Mouse (Mus musculus): ENCODE results near the gene Pdcd6ip.
"Not testable (repeated sequence)": the region's sequence is repeated elsewhere in the genome, so short reads cannot be mapped to it uniquely, and the experiment has no call there.

The Pdcd6ip gene

DNA sequence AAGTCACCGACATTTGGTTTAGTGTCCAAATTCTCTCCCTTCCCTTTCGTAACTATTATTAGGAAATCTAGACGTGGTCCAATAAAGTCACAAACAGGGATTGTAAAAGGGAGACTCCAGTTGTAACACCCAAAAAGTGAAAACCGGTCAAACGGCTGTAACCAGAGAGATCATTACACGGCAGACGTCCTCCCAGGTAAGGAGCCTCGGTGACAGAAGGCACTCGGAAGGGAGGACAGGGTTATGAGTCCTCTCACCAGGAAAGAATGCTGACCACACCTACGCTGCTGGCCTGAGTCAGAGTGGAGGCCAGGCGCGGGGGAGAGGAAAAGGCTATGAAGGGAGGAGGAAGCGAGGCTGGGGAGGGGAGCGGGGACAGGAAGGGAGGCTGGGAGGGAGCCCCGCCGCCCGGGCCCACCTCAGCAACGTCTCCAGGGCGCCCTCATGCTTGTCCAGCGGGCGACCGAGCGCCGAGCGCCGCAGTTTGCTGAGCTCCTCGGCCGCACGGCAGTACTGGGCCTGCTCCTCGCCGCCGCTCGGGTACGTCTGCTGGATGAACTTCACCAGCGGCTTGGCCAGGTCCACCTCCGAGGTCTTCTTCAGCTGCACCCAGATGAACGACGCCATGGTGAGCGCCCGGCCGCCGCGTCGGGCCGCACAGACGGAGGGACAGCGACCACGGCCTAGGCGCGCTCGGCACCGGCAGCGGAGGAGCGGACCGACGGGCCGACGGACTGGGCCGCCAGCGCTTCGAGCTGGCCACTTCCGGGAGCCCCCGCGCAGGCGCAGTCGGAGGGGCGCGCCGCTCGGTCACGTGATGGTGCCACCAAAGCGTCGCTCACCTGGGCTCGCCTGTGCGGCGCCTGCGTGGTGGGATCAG is at the start of gene Pdcd6ip:
Gene Pdcd6ip, minus strand, starts transcription at position 779 of the 880 bp plus-strand sequence.
- DNase-seq (ENCODE audit: extremely low spot score, low spot score), result peak; percentile 93

DNA sequence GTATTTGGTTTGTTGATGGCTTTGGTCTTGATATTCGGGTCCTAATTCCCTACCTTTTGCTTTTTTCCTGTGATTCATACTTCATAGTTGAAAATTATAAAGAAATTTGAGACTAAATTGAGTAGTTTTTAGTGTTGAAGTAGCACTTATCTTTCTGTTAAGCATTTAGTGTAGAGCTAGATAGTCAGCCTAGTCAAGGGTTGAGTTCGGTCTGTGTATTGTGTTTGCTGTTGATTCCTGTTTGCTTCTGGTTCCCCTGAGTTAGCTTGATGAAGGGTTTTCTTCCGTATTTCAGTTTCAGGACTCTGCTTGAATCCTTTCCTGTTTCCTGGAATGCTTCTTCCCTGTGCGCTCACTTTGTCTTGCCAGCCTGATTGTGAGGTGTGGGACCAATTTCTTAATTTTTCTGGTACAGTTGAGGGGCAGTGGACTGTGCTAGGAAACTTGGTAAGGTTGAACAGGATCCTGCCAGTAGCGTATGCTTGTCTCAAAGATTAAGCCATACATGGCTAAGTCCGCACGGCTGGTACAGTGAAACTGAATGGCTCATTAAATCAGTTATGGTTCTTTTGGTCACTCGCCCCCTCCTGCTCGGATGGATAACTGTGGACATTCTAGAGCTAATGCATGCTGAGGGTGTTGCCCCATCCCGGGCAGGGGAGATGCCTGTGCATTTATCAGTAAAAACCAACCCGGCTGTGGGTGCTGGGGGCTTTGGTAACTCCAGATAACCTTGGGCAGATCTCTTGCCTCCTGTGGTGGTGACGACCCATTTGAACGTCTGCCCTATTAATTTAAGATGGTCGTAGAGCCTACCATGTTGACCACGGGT is 48.0 kb upstream of the Pdcd6ip start:
- DNase-seq (ENCODE audit: extremely low spot score, low spot score), result no peak

DNA sequence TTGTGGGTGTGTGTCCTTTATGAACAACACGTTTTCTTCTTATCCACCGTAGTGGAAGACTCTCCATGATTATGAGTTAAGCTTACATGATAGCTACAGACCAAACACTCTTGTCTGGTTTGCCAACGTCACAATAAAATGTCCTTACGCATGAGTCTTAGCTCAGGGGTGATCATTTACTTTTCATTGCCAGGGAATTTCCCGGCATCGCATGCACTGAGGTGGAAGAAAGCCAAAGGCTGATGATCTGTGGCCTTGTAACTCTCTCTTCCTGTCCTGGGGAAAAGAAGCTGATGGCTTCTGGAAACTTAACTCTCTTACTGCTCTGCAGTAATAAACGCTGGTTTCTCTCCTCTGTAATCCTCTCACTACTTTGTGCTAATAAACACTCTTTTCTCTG is 41.3 kb upstream of the Pdcd6ip start:
- no peak for DNase-seq (ENCODE audit: extremely low spot score, low spot score)

GRCm38 (mm10) chr9:113743291-113743690 is 35.2 kb upstream of the Pdcd6ip start:
- DNase-seq (ENCODE audit: extremely low spot score, low spot score), result no peak

DNA sequence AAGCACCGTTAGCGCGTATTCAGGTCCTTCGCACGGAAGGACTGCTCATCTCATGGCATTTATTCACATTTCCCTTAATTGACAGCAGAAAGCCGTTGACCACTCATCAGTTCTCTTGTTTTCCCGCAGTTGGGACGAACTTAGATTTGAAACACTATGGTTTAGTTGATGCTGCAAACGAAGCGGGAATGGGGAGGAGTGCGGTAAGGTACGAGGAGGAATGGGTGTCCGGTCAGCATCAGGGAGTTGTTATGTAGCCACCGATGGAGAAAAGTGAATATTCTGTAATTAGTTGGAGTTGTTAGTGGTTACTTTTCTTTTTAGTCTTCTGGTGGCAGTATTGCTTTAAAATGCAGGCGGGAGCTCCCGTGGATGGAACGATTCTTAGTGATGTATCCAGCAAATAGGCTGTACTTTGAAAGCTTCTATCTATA is 34.3 kb upstream of the Pdcd6ip start:
- DNase-seq (ENCODE audit: extremely low spot score, low spot score), result peak; percentile 27

GRCm38 (mm10) chr9:113741637-113742137 is 33.6 kb upstream of the Pdcd6ip start:
- no peak for DNase-seq (ENCODE audit: extremely low spot score, low spot score)

GRCm38 (mm10) chr9:113741108-113741636 is 33.1 kb upstream of the Pdcd6ip start, which contains the start of gene Clasp2:
Gene Clasp2, plus strand, starts transcription at chr9:113741473.
- DNase-seq (ENCODE audit: extremely low spot score, low spot score), result peak; percentile 80

GRCm38 (mm10) chr9:113738941-113739340 is 30.9 kb upstream of the Pdcd6ip start:
- DNase-seq (ENCODE audit: extremely low spot score, low spot score), result no peak

- DNase-seq (ENCODE audit: extremely low spot score, low spot score), result no peak
Observed at GRCm38 (mm10) chr9:113738021-113738420, 30.0 kb upstream of the Pdcd6ip start.

DNA sequence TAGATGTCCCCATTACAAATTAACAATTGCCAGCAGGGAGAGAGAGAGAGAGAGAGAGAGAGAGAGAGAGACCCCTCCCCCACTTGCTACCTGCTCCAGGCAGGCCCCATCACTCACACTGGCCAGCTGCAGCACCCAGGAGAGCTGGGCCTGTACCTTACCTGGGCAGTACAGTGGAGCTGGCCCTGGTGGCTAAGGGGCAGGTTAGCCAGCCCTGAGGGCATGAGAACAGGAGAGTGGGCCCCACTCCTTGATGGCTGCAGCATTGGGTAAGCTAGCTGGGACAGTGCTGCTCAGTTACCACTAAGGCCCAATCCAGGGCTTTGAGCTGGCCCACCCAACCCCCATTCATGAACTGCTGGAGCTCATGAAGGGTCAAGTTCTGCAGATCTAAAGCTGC is 27.9 kb upstream of the Pdcd6ip start:
- no peak for DNase-seq (ENCODE audit: extremely low spot score, low spot score)

DNA sequence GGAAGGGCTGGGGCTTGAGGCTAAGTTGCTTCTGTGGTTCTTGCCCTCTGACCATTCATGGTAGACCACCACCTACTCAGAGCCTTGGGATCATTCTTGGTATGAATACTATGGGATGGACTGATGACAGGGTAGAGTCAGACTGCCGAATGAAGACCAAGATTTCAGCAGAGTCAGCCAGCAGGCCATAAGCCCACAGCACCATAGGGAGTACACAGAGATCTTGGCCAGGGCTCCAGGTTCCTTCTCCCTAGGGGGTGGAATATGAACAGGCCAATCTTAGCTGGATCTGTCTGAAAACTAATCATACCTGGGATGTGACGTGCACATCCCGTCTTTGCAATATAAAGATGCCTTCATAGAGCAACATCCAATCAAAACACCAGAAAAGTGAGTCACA is 23.5 kb upstream of the Pdcd6ip start:
- no peak for DNase-seq (ENCODE audit: extremely low spot score, low spot score)

- DNase-seq (ENCODE audit: extremely low spot score, low spot score), result no peak
Observed at GRCm38 (mm10) chr9:113726991-113727680, 19.1 kb upstream of the Pdcd6ip start.

DNA sequence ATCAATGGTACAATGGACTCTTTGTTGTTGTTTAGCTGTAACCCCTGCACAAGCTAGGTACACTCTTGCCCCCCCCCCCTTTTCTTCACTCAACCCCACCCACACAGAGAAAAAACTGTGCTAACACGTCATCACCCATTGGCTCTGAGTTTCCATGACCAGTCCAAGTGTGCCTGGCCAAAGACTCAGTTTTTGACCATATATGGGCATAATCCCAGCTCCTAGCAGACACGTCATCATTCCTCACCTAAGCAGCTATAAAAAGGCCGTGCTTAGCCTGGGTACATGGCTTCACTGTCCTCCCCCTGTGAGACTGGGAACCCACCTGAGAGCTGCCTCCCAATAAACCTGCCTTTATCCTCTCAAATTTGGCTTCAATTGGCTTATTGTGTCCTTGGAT is 18.1 kb upstream of the Pdcd6ip start:
- no peak for DNase-seq (ENCODE audit: extremely low spot score, low spot score)

DNA sequence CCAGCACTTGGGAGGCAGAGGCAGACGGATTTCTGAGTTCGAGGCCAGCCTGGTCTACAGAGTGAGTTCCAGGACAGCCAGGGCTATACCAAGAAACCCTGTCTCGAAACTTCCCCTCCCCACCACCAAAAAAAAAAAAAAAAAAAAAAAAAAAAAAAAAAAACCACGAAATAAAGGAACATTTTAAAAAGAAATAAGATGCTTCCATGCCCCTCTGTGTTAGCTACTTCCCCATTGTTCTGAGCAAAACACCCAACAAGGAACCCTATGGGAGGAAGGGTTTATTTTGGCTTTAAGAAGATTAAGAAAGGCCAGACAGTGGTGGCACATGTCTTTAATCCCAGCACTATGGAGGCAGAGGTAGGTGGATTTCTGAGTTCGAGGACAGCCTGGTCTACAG is 17.6 kb upstream of the Pdcd6ip start:
- not testable (repeated sequence) for DNase-seq (ENCODE audit: extremely low spot score, low spot score)

DNA sequence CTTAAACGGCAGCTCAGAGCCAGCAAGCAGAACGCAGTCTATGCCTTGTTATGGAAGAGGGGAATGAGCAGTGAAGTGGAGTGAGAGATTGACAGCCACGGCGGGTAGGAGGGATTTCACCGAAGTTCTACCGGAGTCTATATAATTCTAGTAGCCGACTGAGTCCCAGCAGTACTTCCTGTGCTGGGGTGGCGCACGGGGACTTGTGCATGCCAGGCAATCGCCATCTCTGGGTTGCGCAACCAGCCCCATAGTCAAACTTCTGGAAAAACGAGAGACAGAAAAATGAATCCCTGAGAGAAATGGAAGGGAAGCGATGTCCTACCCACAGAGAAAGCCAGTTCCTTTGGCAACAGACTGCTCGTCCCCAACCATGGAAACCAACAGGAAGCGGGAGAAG is 16.6 kb upstream of the Pdcd6ip start:
- no peak for DNase-seq (ENCODE audit: extremely low spot score, low spot score)

- DNase-seq (ENCODE audit: extremely low spot score, low spot score), result no peak
Observed at GRCm38 (mm10) chr9:113719063-113719462, 11.0 kb upstream of the Pdcd6ip start.

- DNase-seq (ENCODE audit: extremely low spot score, low spot score), result no peak
Observed at GRCm38 (mm10) chr9:113710871-113711270, 2.8 kb upstream of the Pdcd6ip start.

- no peak for DNase-seq (ENCODE audit: extremely low spot score, low spot score)
Observed at GRCm38 (mm10) chr9:113708361-113709280, 562 bp upstream of the Pdcd6ip start.

- DNase-seq (ENCODE audit: extremely low spot score, low spot score), result no peak
Observed at GRCm38 (mm10) chr9:113706841-113707240, 1.2 kb downstream of the Pdcd6ip start.

- DNase-seq (ENCODE audit: extremely low spot score, low spot score), result no peak
Observed at GRCm38 (mm10) chr9:113706108-113706507, 2.0 kb downstream of the Pdcd6ip start.

Measured in neural tube, embryonic 10.5 days (tissue).